Mouse (Mus musculus): Measurements from ENCODE around the gene Arhgap15. TPM values are rescaled to one million over a fixed set of nuclear protein-coding genes. Genes with fewer than 3 reads are reported as not detected.

The Arhgap15 gene
- polyA plus RNA-seq, 1 experiment from 2014 or later, result 2.8 TPM

DNA sequence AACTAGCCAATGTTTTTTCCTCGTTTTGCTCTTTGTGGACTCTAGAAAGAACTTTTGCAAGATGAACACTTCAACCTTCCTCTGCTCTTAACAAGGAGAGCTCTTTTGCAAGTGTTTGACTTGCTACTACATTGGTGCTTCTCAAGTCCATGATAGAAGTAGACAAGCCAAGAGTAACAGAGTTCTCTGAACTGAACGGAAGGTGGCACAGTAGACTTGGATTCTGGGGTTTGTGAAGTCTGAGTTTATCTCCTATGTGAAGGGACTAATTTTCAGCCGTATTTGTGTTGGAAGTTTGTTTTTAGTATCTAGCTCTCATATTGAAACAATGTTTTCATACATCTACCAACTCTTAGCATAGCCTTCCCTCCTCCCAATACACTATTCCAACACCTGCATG, 17.6 kb downstream of the Arhgap15 start:
- H3K36me3 ChIP-seq (ENCODE audit: control insufficient read depth, insufficient read depth, low read length), result no peaks in the 10 kb centered on the region
- WGBS, result 81% methylated on average over 3 of the region's 3 CpGs
- no peaks in the 10 kb centered on the region for H3K9me3 ChIP-seq (replicated peaks; ENCODE audit: control insufficient read depth, low read length)
- no peak overlapping the region for H3K4me2 ChIP-seq (ENCODE audit: low read depth, low read length)
- no peak overlapping the region for H3K27ac ChIP-seq (ENCODE audit: low read length)
- no peaks in the 10 kb centered on the region for H3K4me1 ChIP-seq (ENCODE audit: control insufficient read depth, insufficient read depth, low read length)
- H3K9ac ChIP-seq (ENCODE audit: low read length), result no peak overlapping the region
- ATAC-seq (ENCODE audit: insufficient read depth, low FRiP score), result no peak
- H3K27me3 ChIP-seq (ENCODE audit: control insufficient read depth, insufficient read depth, low read length), result no peaks in the 10 kb centered on the region
- no peak overlapping the region for H3K4me3 ChIP-seq (replicated peaks; ENCODE audit: low read length)

DNA sequence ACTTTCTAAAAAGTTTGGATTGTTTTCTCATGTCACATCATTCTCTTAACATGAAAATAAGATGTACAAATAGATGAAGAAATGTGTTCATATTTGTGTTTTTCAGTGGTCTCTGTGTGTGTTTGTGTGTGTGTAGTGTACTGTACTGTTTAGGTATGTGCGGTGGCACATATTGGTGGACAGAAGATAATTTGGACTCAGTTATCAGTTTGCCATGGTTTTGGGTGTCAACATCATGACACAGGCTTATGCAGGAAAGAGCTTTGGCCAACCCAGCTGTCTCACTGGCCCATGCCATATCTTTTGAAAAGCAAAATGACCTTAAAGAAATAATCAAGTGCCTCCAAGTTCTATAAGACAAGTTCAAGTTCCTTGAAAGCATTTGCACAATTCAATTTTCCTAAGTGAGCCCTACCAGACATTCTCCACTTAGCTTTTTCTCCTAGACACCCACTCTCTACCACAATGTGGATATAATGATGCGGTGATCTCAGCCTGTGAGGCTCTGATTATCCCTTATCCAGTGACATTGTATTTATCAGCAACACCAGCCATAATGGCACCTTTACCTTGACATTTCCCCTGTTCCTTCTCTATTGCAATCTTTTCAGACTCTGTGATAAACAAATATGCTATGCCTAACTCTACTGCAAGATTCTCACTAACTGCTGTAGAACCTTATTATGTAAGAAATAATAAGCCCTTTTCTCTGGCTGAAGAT, 21.4 kb downstream of the Arhgap15 start:
- no peak overlapping the region for H3K4me3 ChIP-seq (replicated peaks; ENCODE audit: low read length)
- H3K27me3 ChIP-seq (ENCODE audit: control insufficient read depth, insufficient read depth, low read length), result no peaks in the 10 kb centered on the region; the same call in 1 of the 2 replicates
- no peaks in the 10 kb centered on the region for H3K9me3 ChIP-seq (replicated peaks; ENCODE audit: control insufficient read depth, low read length)
- WGBS, result 96% methylated on average over 2 of the region's 2 CpGs
- no peak for ATAC-seq (ENCODE audit: insufficient read depth, low FRiP score)
- no peak overlapping the region for H3K4me2 ChIP-seq (ENCODE audit: low read depth, low read length)
- no peak overlapping the region for H3K9ac ChIP-seq (ENCODE audit: low read length)
- H3K4me1 ChIP-seq (ENCODE audit: control insufficient read depth, insufficient read depth, low read length), result no peaks in the 10 kb centered on the region
- H3K36me3 ChIP-seq (ENCODE audit: control insufficient read depth, insufficient read depth, low read length), result no peaks in the 10 kb centered on the region
- H3K27ac ChIP-seq (ENCODE audit: low read length), result no peak overlapping the region

- no peak overlapping the region for H3K4me2 ChIP-seq (ENCODE audit: low read depth, low read length)
- H3K9me3 ChIP-seq (replicated peaks; ENCODE audit: control insufficient read depth, low read length), result no peaks in the 10 kb centered on the region
- H3K27ac ChIP-seq (ENCODE audit: low read length), result no peak overlapping the region
- H3K4me3 ChIP-seq (replicated peaks; ENCODE audit: low read length), result no peak overlapping the region
- no peaks in the 10 kb centered on the region for H3K36me3 ChIP-seq (ENCODE audit: control insufficient read depth, insufficient read depth, low read length)
- H3K4me1 ChIP-seq (ENCODE audit: control insufficient read depth, insufficient read depth, low read length), result no peaks in the 10 kb centered on the region
- no peak for ATAC-seq (ENCODE audit: insufficient read depth, low FRiP score)
- WGBS, result 77% methylated on average over 5 of the region's 5 CpGs
- no peak overlapping the region for H3K9ac ChIP-seq (ENCODE audit: low read length)
- H3K27me3 ChIP-seq (ENCODE audit: control insufficient read depth, insufficient read depth, low read length), result no peaks in the 10 kb centered on the region; the same call in 1 of the 2 replicates
Observed at GRCm38 (mm10) chr2:43772640-43773039, 24.0 kb downstream of the Arhgap15 start.

GRCm38 (mm10) chr2:43782157-43782556, 33.5 kb downstream of the Arhgap15 start:
- Histone ChIP-seq H3K4me2 (ENCODE audit: low read depth, low read length) (no peak overlapping the region), H3K4me1 (ENCODE audit: control insufficient read depth, insufficient read depth, low read length) (no peaks in the 10 kb centered on the region), H3K9me3 (replicated peaks; ENCODE audit: control insufficient read depth, low read length) (no peaks in the 10 kb centered on the region), H3K9ac (ENCODE audit: low read length) (no peak overlapping the region), H3K27ac (ENCODE audit: low read length) (no peak overlapping the region), H3K36me3 (ENCODE audit: control insufficient read depth, insufficient read depth, low read length) (no peaks in the 10 kb centered on the region), H3K27me3 (ENCODE audit: control insufficient read depth, insufficient read depth, low read length) (no peaks in the 10 kb centered on the region), H3K4me3 (replicated peaks; ENCODE audit: low read length) (no peak overlapping the region)
- 84% methylated on average over 3 of the region's 3 CpGs for WGBS
- ATAC-seq (ENCODE audit: insufficient read depth, low FRiP score), result no peak

- Histone ChIP-seq H3K9ac (ENCODE audit: low read length) (no peak overlapping the region), H3K9me3 (replicated peaks; ENCODE audit: control insufficient read depth, low read length) (no peaks in the 10 kb centered on the region), H3K27me3 (ENCODE audit: control insufficient read depth, insufficient read depth, low read length) (no peaks in the 10 kb centered on the region), H3K4me2 (ENCODE audit: low read depth, low read length) (no peak overlapping the region), H3K27ac (ENCODE audit: low read length) (no peak overlapping the region), H3K4me3 (replicated peaks; ENCODE audit: low read length) (no peak overlapping the region), H3K4me1 (ENCODE audit: control insufficient read depth, insufficient read depth, low read length) (0 out of 2 replicates have a peak, but pooled peaks cover 3% of the 10 kb centered on the region), H3K36me3 (ENCODE audit: control insufficient read depth, insufficient read depth, low read length) (no peaks in the 10 kb centered on the region)
- WGBS, result 69% methylated on average over 7 of the region's 7 CpGs
- no peak for ATAC-seq (ENCODE audit: insufficient read depth, low FRiP score)
Observed at GRCm38 (mm10) chr2:43783759-43784735, 35.4 kb downstream of the Arhgap15 start.

GRCm38 (mm10) chr2:43786101-43786500, 37.5 kb downstream of the Arhgap15 start:
- H3K36me3 ChIP-seq (ENCODE audit: control insufficient read depth, insufficient read depth, low read length), result no peaks in the 10 kb centered on the region
- no peak overlapping the region for H3K27ac ChIP-seq (ENCODE audit: low read length)
- no peak overlapping the region for H3K9ac ChIP-seq (ENCODE audit: low read length)
- no peaks in the 10 kb centered on the region for H3K27me3 ChIP-seq (ENCODE audit: control insufficient read depth, insufficient read depth, low read length)
- H3K4me2 ChIP-seq (ENCODE audit: low read depth, low read length), result no peak overlapping the region
- H3K4me1 ChIP-seq (ENCODE audit: control insufficient read depth, insufficient read depth, low read length), result 0 out of 2 replicates have a peak, but pooled peaks cover 3% of the 10 kb centered on the region
- H3K9me3 ChIP-seq (replicated peaks; ENCODE audit: control insufficient read depth, low read length), result no peaks in the 10 kb centered on the region
- 53% methylated on average over 3 of the region's 3 CpGs for WGBS
- no peak overlapping the region for H3K4me3 ChIP-seq (replicated peaks; ENCODE audit: low read length)
- ATAC-seq (ENCODE audit: insufficient read depth, low FRiP score), result no peak

DNA sequence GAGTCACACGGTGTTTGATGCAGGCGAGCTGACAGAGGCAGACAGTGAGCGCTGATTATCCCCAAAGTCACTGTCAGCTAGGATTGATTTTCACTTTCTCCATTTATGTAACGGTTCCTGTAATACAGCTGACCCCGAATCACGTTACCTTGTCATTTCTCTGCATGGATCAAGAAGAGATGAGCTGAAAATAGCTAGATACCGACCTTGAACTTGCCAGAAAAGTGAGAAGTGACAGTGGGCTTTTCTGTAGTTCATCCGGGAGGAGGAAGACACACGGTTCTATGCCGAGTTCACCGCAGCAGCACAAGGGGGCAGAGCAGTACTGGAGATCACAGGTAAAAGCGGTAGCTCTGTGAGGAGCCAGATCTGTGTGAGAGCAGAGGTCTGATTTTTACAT, 38.5 kb downstream of the Arhgap15 start:
- no peak for ATAC-seq (ENCODE audit: insufficient read depth, low FRiP score)
- H3K4me1 ChIP-seq (ENCODE audit: control insufficient read depth, insufficient read depth, low read length), result 0 out of 2 replicates have a peak, but pooled peaks cover 3% of the 10 kb centered on the region
- no peak overlapping the region for H3K9ac ChIP-seq (ENCODE audit: low read length)
- no peaks in the 10 kb centered on the region for H3K27me3 ChIP-seq (ENCODE audit: control insufficient read depth, insufficient read depth, low read length)
- H3K4me3 ChIP-seq (replicated peaks; ENCODE audit: low read length), result no peak overlapping the region
- H3K36me3 ChIP-seq (ENCODE audit: control insufficient read depth, insufficient read depth, low read length), result no peaks in the 10 kb centered on the region
- no peak overlapping the region for H3K27ac ChIP-seq (ENCODE audit: low read length)
- H3K9me3 ChIP-seq (replicated peaks; ENCODE audit: control insufficient read depth, low read length), result no peaks in the 10 kb centered on the region
- no peak overlapping the region for H3K4me2 ChIP-seq (ENCODE audit: low read depth, low read length)
- 42% methylated on average over 12 of the region's 12 CpGs for WGBS

DNA sequence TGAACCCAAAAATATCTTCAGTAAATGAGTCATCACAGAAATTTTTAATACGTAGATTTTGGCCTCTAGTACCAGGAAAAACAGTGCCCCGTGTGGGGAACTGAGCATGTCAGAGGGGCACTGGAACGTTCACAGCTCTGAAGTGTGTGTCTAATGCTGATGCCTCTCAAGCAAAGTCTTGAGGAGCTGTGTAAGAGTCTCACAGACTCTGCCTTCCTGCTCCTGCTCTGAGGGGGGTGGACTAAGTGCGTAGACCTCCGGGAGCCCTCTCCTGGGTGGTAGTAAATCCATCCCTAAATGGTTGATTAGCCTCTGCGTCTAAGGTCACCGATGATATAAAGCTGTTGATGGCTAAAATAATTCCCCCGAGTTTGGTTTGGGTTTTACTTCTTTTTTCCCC, 39.9 kb downstream of the Arhgap15 start:
- H3K36me3 ChIP-seq (ENCODE audit: control insufficient read depth, insufficient read depth, low read length), result no peaks in the 10 kb centered on the region
- H3K4me3 ChIP-seq (replicated peaks; ENCODE audit: low read length), result no peak overlapping the region
- no peaks in the 10 kb centered on the region for H3K9me3 ChIP-seq (replicated peaks; ENCODE audit: control insufficient read depth, low read length)
- 44% methylated on average over 8 of the region's 8 CpGs for WGBS
- H3K27ac ChIP-seq (ENCODE audit: low read length), result no peak overlapping the region
- H3K9ac ChIP-seq (ENCODE audit: low read length), result no peak overlapping the region
- H3K4me1 ChIP-seq (ENCODE audit: control insufficient read depth, insufficient read depth, low read length), result 0 out of 2 replicates have a peak, but pooled peaks cover 3% of the 10 kb centered on the region
- H3K27me3 ChIP-seq (ENCODE audit: control insufficient read depth, insufficient read depth, low read length), result no peaks in the 10 kb centered on the region
- H3K4me2 ChIP-seq (ENCODE audit: low read depth, low read length), result no peak overlapping the region
- no peak for ATAC-seq (ENCODE audit: insufficient read depth, low FRiP score)

Measured in stomach, embryonic 16.5 days (tissue).